Mouse (Mus musculus) frontal cortex, postnatal 25 days (tissue): ENCODE data around the gene Fam163b.

Source experiments
- DNase-seq, 2 experiments: peaks; one replicate each; pipeline ENCODE4 v3.0.0; 2022; ENCODE audit warnings: low spot score in 2 of 2

Gene Fam163b

GRCm38 (mm10) chr2:27087581-27087980 lies 54.7 kb downstream of the Fam163b start:
- no peak for DNase-seq

- DNase-seq = no peak
Measured at GRCm38 (mm10) chr2:27086483-27087010, 55.7 kb downstream of the Fam163b start.

GRCm38 (mm10) chr2:27085801-27086200 lies 56.5 kb downstream of the Fam163b start:
- no peak for DNase-seq

- no peak for DNase-seq
Measured at GRCm38 (mm10) chr2:27084963-27085362, 57.3 kb downstream of the Fam163b start.

- DNase-seq = no peak
Measured at GRCm38 (mm10) chr2:27083761-27084475, 58.4 kb downstream of the Fam163b start.

- no peak for DNase-seq
Measured at GRCm38 (mm10) chr2:27079649-27080048, 62.6 kb downstream of the Fam163b start.

GRCm38 (mm10) chr2:27079152-27079584 lies 63.1 kb downstream of the Fam163b start, which contains the start of gene Adamtsl2:
TSS of gene Adamtsl2 (plus strand) at chr2:27079379.
- peak in 1 of 2 experiments; percentile 38 for DNase-seq

GRCm38 (mm10) chr2:27078312-27078711 lies 64.0 kb downstream of the Fam163b start:
- DNase-seq = no peak

- no peak for DNase-seq
Measured at GRCm38 (mm10) chr2:27077655-27078244, 64.5 kb downstream of the Fam163b start.

- DNase-seq = no peak
Measured at GRCm38 (mm10) chr2:27075485-27075884, 66.8 kb downstream of the Fam163b start.

- no peak for DNase-seq
Measured at GRCm38 (mm10) chr2:27074804-27075203, 67.5 kb downstream of the Fam163b start.

- DNase-seq = no peak
Measured at GRCm38 (mm10) chr2:27073407-27073806, 68.9 kb downstream of the Fam163b start.

GRCm38 (mm10) chr2:27071978-27072377 lies 70.3 kb downstream of the Fam163b start, which contains the start of gene Mymk:
TSS of gene Mymk (minus strand) at chr2:27072179.
- DNase-seq = no peak

GRCm38 (mm10) chr2:27071137-27071536 lies 71.2 kb downstream of the Fam163b start:
- DNase-seq = peak; percentile 68 to 69

- no peak for DNase-seq
Measured at GRCm38 (mm10) chr2:27070247-27070813, 72.0 kb downstream of the Fam163b start.

GRCm38 (mm10) chr2:27069646-27070045 lies 72.6 kb downstream of the Fam163b start:
- DNase-seq = no peak

GRCm38 (mm10) chr2:27067996-27068395 lies 74.3 kb downstream of the Fam163b start:
- no peak for DNase-seq

GRCm38 (mm10) chr2:27067124-27067523 lies 75.2 kb downstream of the Fam163b start:
- DNase-seq = no peak
